Mouse (Mus musculus): ENCODE measurements around the gene Smarce1. TPM values are rescaled to one million over a fixed set of nuclear protein-coding genes. Genes with fewer than 3 reads are reported as not detected.

Smarce1 gene
- polyA plus RNA-seq, 1 experiment from 2014 or later, result 125 TPM

Other genes starting within 250 kb of the Smarce1 start
- gene Gjd3, start 248.0 kb downstream of the Smarce1 start, polyA plus RNA-seq (2014; fragmentation: Nextera tagmentation; extraction: Ambion mirVana), result 1.3 and 1.5 TPM in 2 replicates
- 220 and 244 TPM in 2 replicates for gene Top2a, start 206.8 kb downstream of the Smarce1 start, polyA plus RNA-seq (2014; fragmentation: Nextera tagmentation; extraction: Ambion mirVana)
- 284 and 289 TPM in 2 replicates for gene Igfbp4, start 189.8 kb downstream of the Smarce1 start, polyA plus RNA-seq (2014; fragmentation: Nextera tagmentation; extraction: Ambion mirVana)
- 0.13 TPM in 1 of 2 replicates, not detected in the other for gene Tns4, start 141.7 kb downstream of the Smarce1 start, polyA plus RNA-seq (2014; fragmentation: Nextera tagmentation; extraction: Ambion mirVana)
- gene Ccr7, start 75.9 kb downstream of the Smarce1 start, polyA plus RNA-seq (2014; fragmentation: Nextera tagmentation; extraction: Ambion mirVana), result 0.21 and 0.36 TPM in 2 replicates
- gene Krt222, start 13.1 kb upstream of the Smarce1 start, polyA plus RNA-seq (2014; fragmentation: Nextera tagmentation; extraction: Ambion mirVana), result 1.2 TPM in 2 replicates
- not detected in 2 replicates for gene Krt24, start 54.2 kb upstream of the Smarce1 start, polyA plus RNA-seq (2014; fragmentation: Nextera tagmentation; extraction: Ambion mirVana)
- gene Krt25, start 91.9 kb upstream of the Smarce1 start, polyA plus RNA-seq (2014; fragmentation: Nextera tagmentation; extraction: Ambion mirVana), result not detected in 2 replicates
- not detected in 2 replicates for gene Krt26, start 106.9 kb upstream of the Smarce1 start, polyA plus RNA-seq (2014; fragmentation: Nextera tagmentation; extraction: Ambion mirVana)
- gene Krt27, start 120.1 kb upstream of the Smarce1 start, polyA plus RNA-seq (2014; fragmentation: Nextera tagmentation; extraction: Ambion mirVana), result not detected in 2 replicates
- gene Krt28, start 143.9 kb upstream of the Smarce1 start, polyA plus RNA-seq (2014; fragmentation: Nextera tagmentation; extraction: Ambion mirVana), result 0.16 TPM in 1 of 2 replicates, not detected in the other
- gene Krt10, start 158.3 kb upstream of the Smarce1 start, polyA plus RNA-seq (2014; fragmentation: Nextera tagmentation; extraction: Ambion mirVana), result 12.9 and 14.9 TPM in 2 replicates
- not detected in 2 replicates for gene Krt12, start 191.2 kb upstream of the Smarce1 start, polyA plus RNA-seq (2014; fragmentation: Nextera tagmentation; extraction: Ambion mirVana)
- gene Krt20, start 207.1 kb upstream of the Smarce1 start, polyA plus RNA-seq (2014; fragmentation: Nextera tagmentation; extraction: Ambion mirVana), result 3.7 and 5.4 TPM in 2 replicates

Data from heart, embryonic 11.5 days (tissue).